Mouse (Mus musculus) v-Abl transformed pro-B cells (cell line): ENCODE data around the gene Kcnt1.
"Not testable (repeated sequence)": the region's sequence is repeated elsewhere in the genome, so short reads cannot be mapped to it uniquely, and the experiment has no call there.

Source experiments
- in situ Hi-C, 2 experiments: fragments of 400-800 bp; cut with MboI; formaldehyde crosslinking; loops; one replicate each; pipeline ENCODE4 v1.15.1; 2025; ENCODE audit not compliant: unreplicated experiment in 2 of 2

Gene Kcnt1

DNA sequence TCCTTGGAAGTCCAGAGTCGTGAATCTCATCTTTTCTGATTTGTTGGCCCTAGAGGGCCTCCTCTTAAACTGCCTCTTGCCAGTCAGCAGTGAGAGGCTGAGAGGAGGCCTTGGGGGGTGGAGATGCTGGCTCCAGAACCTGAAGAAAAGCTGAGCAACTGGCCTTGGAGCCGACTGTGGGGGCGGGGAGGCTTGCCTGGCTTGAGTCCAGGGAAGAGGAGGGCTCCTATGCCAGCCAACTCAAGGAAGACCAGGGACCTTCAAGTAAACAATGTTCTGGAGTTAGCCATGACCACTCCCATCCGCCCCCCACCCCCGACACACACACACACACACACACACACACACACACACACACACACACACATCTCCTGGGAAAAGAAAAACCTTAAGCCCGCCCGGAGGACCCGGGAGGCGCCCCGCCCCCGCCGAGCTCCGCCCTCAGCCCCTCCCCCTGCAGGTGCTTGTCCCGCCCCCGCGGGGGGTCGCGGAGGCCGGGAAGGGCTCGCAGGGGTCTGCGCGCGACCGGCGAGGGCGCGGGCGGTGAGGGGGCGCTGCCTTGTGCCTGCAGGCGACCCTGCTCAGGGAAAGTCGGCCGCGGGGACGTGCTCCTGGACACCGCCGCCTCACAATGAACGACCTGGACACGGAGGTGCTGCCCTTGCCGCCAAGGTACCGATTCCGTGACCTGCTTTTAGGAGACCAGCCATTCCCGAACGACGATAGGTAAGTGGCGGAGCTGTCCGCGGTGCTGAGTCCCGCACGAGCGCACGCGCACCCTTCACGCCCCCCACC lies at the start of gene Kcnt1:
TSS of gene Kcnt1 (plus strand) at position 398 of the 795 bp plus-strand sequence.
- in situ Hi-C loops: no loop called here

DNA sequence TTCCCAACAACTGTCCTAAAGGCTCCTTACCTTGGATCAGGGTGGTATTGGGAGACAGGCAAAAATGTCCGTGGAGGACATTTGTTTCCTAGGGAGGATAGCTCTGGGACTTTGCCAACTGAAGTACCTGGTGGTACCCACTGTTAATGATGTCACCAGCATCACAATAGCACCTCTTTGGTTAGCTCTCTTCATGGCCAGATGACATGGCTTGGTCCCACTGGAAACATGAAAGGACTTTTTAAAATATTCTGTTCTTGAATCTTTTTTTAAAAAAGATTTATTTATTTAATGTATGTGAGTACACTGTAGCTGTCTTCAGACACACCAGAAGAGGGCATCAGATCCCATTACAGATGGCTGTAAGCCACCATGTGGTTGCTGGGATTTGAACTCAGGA lies 47.8 kb upstream of the Kcnt1 start, which contains the start of gene Glt6d1:
TSS of gene Glt6d1 (minus strand) at position 101 of the 400 bp plus-strand sequence.
- in situ Hi-C loops: not testable (repeated sequence)

DNA sequence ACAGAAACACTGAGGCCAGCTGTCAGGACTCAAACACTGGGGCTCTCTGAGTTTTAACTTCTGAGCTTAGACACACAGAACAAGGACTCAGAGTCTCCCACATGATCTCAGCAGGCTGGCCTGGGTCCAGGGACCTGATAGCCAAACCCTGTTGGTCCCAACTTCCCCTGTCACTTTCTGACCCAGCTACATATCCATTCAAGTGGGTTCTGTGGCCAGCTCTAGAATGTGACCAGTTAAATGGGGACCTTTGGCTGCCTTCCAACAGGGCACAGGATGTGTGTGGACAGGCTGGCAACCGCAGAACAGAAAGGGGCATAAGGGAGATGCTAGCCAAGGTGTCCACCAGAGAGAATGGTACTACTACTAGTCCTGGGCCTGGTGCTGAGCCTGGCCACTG lies 40.7 kb upstream of the Kcnt1 start, which contains the start of gene Lcn9:
TSS of gene Lcn9 (plus strand) at position 348 of the 400 bp plus-strand sequence.
- in situ Hi-C loops: no loop called here

DNA sequence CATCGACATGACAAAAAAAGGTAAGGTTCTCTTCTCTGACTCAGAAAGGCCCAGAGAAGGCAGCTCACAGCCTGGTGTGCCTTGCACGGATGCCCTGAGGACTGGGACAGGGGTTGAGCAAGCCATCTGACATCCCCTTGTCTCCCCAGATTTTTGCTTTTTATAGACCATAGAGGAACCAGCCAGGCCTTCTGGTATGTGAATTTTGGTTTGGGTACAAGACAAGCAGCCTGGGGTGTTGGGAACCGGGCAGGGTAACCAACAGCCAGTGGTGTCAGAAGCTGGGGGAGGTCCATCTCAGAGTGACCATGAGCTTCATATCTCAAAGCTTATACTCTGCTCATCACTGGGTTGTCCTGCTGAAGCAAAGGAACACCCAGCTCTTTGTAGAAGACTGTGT lies 38.8 kb upstream of the Kcnt1 start:
- in situ Hi-C loops: loop anchor here in 1 of 2 experiments (5.0 to 25.0 kb wide), 2 partner anchors 157 to 738 kb away; no protein-coding TSS in a partner anchor

DNA sequence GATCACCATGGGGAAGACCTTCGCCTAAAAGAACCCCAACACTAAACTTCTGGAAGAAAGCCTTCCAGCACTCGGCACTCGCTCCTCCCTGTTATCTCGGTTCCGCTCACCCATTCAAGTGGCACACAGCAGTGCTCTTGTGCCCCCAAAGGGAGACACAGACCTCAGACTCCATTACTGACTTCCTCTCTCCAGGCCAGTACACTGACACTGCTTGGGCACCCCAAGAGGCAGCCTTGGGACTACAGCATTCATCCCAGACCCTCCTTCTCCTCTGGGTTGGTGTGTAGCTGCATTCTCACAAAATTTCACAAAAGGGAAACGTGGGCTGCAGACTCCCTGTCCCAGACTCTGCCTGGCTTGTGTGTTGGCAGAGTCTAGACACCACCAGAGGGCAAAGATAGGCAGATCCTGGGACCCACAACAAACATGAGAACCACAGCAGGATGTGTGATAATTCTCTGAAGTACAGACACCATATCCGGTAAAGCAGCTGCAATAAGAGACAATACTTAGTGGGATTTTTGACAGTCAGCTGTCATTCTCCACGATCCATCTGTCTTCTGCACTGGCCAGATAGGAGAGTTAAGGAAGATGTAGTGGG lies 35.1 kb upstream of the Kcnt1 start:
- in situ Hi-C loops: loop anchor here in 1 of 2 experiments (5.0 to 25.0 kb wide), 2 partner anchors 161 to 734 kb away; no protein-coding TSS in a partner anchor

DNA sequence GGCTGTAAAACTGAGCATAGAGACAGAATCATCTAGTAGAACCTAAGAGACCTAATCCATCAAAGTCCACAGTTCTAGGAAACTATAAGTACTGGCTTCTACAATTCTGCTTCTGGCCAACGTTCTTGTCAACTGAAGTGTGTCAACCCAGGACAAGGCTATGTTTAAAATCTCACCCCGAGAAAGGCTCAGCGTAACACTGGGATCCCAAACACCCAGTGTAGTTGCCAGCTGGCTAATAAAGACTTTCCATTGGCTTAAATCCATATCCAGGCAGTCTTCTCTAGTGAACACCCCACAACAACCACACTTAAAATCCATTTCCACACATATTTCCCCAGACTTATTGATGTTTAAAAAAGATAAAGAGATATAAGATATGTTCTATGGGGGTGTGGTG lies 32.7 kb upstream of the Kcnt1 start:
- in situ Hi-C loops: loop anchor here in 1 of 2 experiments (25.0 kb wide), 1 partner anchor 732 kb away; no protein-coding TSS in a partner anchor

- in situ Hi-C loops: loop anchor here (5.0 to 25.0 kb wide), 3 partner anchors 174 to 726 kb away; no protein-coding TSS in a partner anchor
These were observed 27.2 kb upstream of the Kcnt1 start for GRCm38 (mm10) chr2:25836291-25836690.

DNA sequence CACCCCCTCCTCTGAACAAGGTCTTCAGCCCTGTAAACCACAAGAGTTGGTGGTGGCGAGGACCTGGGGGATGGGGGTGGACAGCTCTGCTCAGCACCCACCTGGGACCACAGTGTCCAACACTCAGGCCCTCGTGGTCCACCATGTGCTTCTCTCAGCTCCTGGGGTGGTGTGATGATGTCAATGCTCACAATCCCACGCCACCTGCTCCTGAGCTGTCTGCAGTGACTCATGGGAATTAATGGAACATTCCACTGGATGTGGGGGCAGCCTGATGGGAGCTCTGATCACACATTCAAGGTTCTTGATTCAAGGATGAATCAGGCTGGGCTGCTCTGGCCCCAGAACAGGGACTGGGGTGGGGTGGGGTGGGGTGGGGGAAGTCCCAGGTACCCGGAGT lies 21.4 kb upstream of the Kcnt1 start:
- in situ Hi-C loops: loop anchor here (10.0 to 25.0 kb wide), 3 partner anchors 183 to 720 kb away; partner anchors contain the start of gene Ubac1 (in 1 of the 2)

DNA sequence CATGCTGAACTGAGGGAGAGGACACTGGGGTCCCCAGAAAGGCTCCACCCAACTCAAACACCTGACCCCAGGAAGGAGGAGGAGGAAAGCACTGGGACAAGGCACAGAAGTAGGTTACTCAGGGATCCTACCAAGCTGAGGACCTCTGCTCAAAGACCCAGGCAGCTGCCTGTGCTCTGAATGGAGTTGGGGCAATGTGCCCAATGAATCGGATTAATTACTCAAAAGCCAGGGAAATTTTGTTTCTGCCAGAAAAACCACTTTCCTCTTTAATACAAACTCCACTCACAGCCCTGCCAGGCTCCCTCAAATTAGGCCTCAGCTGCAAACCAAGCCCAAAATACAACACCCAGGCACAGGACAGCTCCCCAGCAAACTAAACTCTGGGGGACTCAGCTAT lies 20.8 kb upstream of the Kcnt1 start:
- in situ Hi-C loops: loop anchor here (10.0 to 25.0 kb wide), 3 partner anchors 182 to 720 kb away; partner anchors contain the start of gene Ubac1 (in 1 of the 2)

GRCm38 (mm10) chr2:25844097-25844496 lies 19.4 kb upstream of the Kcnt1 start:
- in situ Hi-C loops: loop anchor here (10.0 to 25.0 kb wide), 3 partner anchors 181 to 718 kb away; partner anchors contain the start of gene Ubac1 (in 1 of the 2)

- in situ Hi-C loops: loop anchor here (5.0 to 25.0 kb wide), 4 partner anchors 66 to 716 kb away; partner anchors contain the start of gene Ubac1 (in 1 of the 2)
These were observed 17.0 kb upstream of the Kcnt1 start for GRCm38 (mm10) chr2:25846516-25846915.

- in situ Hi-C loops: loop anchor here (5.0 to 25.0 kb wide), 4 partner anchors 65 to 715 kb away; partner anchors contain the start of gene Ubac1 (in 1 of the 2)
These were observed 16.3 kb upstream of the Kcnt1 start, which contains the start of gene Sohlh1 for GRCm38 (mm10) chr2:25847226-25847625. Sohlh1 (minus strand) TSS chr2:25847248.

DNA sequence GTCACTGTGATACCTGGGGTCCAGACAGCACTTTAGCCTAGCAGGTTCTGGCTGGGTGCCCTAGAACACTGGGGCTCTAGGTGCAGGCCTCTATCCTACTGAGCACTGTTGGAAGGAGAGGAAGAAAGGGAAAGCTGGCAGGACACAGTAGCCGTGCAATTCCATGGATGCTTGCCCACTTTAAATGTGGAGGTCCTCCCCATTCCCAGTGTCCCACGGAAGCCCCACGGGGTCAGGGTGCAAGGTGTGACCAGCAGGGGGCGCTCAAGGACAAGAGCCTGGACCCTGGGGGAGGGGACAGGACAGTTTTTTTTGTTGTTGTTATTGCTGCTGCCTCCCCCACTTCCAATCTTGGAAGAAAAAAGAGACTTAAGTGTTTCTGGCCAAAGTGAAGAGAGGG lies 13.2 kb upstream of the Kcnt1 start:
- in situ Hi-C loops: loop anchor here in 1 of 2 experiments (5.0 to 10.0 kb wide), 2 partner anchors 62 to 174 kb away; partner anchors contain the start of gene Ubac1

DNA sequence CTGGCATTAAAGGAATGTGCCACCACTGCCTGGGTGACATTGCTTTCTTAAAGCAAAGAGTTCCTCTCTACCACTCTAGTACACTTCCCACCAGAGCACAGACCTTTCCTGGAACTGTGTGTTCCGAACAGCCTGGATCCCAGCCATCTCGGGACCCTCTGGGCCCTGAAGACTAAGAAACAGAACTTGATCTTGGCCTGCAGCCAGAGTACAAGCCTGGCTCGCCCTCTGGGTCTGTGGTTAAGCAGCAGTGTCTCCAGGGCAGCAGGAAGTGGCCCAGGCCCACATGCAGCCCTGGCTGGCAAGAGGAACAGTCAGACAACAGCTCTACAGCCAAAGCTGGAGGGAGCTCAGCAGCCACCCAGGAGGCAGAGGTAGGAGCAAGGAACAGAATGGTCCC lies 10.9 kb upstream of the Kcnt1 start:
- in situ Hi-C loops: loop anchor here in 1 of 2 experiments (5.0 to 10.0 kb wide), 2 partner anchors 60 to 172 kb away; partner anchors contain the start of gene Ubac1

GRCm38 (mm10) chr2:25853998-25854397 lies 9.5 kb upstream of the Kcnt1 start:
- in situ Hi-C loops: loop anchor here in 1 of 2 experiments (5.0 to 10.0 kb wide), 2 partner anchors 58 to 171 kb away; partner anchors contain the start of gene Ubac1

DNA sequence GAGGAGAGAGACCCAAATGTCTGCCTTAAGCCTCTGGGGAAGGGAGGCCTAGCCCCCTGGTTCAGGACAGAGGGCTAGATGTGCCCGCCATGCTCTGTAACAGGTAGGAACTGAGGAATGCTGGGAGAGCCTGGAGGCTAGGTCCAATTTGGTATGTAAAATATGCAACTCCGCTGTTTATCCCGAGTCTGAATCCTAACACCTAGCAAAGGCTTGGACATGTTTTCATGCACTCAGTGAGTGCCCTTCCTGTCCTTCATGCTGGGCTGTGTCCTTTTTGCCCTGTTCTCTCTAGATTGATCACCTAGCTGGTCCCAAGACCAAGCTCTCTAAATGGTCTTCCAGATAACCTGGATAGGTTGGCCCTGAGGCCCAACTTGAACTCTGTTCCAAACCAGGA lies 3.6 kb upstream of the Kcnt1 start:
- in situ Hi-C loops: loop anchor here in 1 of 2 experiments (10.0 kb wide), 1 partner anchor 165 kb away; the partner anchor contains the start of gene Ubac1

DNA sequence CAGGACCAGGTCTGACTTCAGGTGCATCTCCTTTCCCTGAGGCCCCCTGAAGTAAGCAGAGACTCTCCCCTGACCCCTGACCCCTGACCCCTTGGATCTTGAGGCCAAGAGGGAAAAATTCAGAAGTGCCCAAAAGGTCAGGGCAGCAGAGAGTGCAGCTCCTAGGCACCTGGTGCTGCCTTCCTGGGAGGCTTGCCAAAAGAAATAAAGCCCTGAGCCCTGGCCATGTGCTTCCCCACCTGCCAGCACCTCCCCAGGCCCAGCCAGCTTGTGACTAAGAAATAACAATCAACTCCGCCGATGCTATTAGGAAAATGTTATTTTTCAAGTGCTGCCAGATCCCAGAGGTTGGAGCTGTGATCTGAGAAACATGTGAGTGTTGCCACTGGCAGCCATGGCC lies 1.5 kb upstream of the Kcnt1 start:
- in situ Hi-C loops: no loop called here

DNA sequence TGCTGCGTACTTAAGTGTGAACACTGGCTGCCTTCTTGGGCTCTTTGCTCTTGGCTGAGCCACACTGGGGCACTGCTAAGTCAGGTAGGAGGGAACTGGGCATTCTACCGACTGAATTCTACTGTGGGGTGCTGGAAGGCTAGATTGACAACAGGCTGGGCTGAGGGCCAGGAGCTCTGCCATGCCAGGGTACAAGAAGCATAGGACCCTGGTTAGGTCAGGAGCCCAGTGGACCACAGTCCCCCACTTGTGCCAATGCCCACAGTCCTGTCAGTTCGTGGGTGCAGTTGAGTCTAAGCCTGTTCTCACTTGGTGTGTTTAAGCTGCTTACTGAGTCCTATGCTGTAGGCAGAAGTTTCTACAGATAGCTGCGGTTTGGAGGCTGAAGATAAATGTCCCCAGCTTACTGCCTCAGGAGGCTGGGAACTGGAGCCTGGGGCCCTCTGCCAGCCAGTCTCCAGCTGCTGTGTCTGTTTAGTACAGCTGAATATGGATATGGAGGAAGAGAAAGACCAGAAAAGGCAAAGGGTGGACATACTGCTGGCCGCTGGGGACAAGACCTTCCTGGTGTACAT lies 751 bp upstream of the Kcnt1 start:
- in situ Hi-C loops: no loop called here

DNA sequence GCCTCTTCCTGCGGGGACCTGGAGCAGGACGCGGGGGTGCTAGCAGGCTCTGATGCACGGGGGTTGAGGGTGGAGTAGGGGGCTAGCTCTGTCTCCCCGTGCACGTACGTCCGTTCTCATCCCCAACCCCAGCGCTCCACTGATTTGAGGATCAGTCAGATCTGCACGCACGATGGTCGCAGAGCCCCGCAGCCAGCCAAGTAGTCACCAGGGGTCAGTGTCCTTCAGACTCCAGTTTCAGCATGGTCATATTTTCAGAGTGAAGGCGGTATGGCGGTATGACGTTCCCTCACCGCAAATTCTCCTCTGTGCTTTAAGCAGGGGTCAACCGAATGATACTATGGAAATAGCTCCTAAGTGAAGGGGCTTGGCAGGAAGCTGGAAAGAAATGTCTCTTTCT lies 696 bp downstream of the Kcnt1 start:
- in situ Hi-C loops: no loop called here

DNA sequence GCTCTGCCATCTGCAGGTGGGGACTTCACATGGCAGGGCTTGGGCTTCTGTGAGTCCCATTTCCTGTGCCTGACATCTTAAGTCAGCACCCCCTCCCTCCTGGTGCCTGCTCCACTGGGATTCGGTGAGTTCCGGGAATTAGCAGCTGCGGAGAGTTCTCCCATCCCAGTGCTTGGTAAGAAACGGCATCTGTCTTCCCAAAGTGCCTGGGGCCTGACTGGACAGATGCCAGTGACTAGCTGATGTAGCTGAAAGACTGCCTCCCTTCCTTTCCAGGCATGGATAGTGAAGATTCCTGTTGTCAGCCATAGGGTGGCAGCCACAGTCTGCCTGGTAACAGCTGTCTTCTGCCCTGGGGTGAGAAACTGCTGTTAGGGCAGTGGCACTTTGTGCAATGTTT lies 1.9 kb downstream of the Kcnt1 start:
- in situ Hi-C loops: no loop called here
